In genomic region chr8:71629096-71629697, GRCm38 (mm10) we compare ENCODE assay signal across 8 mouse cellular contexts. TPM values are rescaled to one million over a fixed set of nuclear protein-coding genes. Genes with fewer than 3 reads are reported as not detected.
A peak's percentile ranks its signal among the peaks of the same experiment; 100 is the strongest.
DNase-seq lines count a peak whose midpoint lies in the region; ATAC-seq lines count a peak whose summit lies in the region.

No protein-coding gene starts in this region.

- peaks cover 26% of the 10 kb centered on the region for H3K4me1 ChIP-seq in intestine, embryonic 14.5 days (replicated peaks; ENCODE audit: control insufficient read depth, insufficient read depth, low read length)

- WGBS in intestine, embryonic 14.5 days = under 1% methylated on average over 55 of the region's 55 CpGs

- H3K9me3 ChIP-seq in intestine, embryonic 14.5 days (ENCODE audit: control insufficient read depth, low read length) = no peaks in the 10 kb centered on the region

- H3K4me3 ChIP-seq in intestine, embryonic 14.5 days (ENCODE audit: low read depth, low read length) = peak overlapping the region; percentile 51

- ATAC-seq in intestine, embryonic 14.5 days (replicated peaks; ENCODE audit: low FRiP score, low TSS enrichment, low read depth) = peak; percentile 86

- peak; percentile 98 to 99 for DNase-seq in adrenal gland, adult (ENCODE audit: inconsistent age in 2 of 2, low spot score in 1 of 2)
- DNase-seq in embryo, embryonic 10.5 days (ENCODE audit: low spot score) = peak; percentile 95
- peak; percentile 89 for DNase-seq in gastrocnemius, postnatal 14 days
- DNase-seq in intestine, embryonic 14.5 days (ENCODE audit: low spot score) = peak; percentile 96
- DNase-seq in left cerebral cortex, postnatal 14 days (ENCODE audit: low spot score in 2 of 2) = peak; percentile 88 to 94
- DNase-seq in mesoderm, embryonic 11.5 days (ENCODE audit: low read depth, low spot score) = peak; percentile 94
- DNase-seq in right cerebral cortex, postnatal 36 days (ENCODE audit: low spot score in 2 of 2) = peak; percentile 84 to 89
- DNase-seq in yolk sac, embryonic 10.5 days (ENCODE audit: low spot score) = peak; percentile 89

- peak overlapping the region; percentile 96 for H3K4me2 ChIP-seq in intestine, embryonic 14.5 days (ENCODE audit: low read length)

- peak overlapping the region; percentile 66 for H3K9ac ChIP-seq in intestine, embryonic 14.5 days (ENCODE audit: low read length)

- peaks cover 20% of the 10 kb centered on the region for H3K36me3 ChIP-seq in intestine, embryonic 14.5 days (ENCODE audit: control insufficient read depth, insufficient read depth, low read length)

- intact Hi-C loops in gastrocnemius, postnatal 14 days (cut with DNase I; ENCODE audit: low total_unique reads) = no loop called here
- intact Hi-C loops in left cerebral cortex, postnatal 14 days (cut with DNase I) = loop anchor here (1.0 kb wide), 1 partner anchor 18 kb away; no protein-coding TSS in a partner anchor

- H3K27me3 ChIP-seq in intestine, embryonic 14.5 days (replicated peaks; ENCODE audit: control insufficient read depth, insufficient read depth, low read length) = peaks cover 5% of the 10 kb centered on the region; the same call in 1 of the 2 replicates

- H3K27ac ChIP-seq in intestine, embryonic 14.5 days (ENCODE audit: low read depth) = peak overlapping the region; percentile 63

RNA-seq across cellular contexts. Expression of gene Colgalt1, which starts 18.4 kb away (rescaled TPM):
- 10 to 100 TPM; 35.6 to 39.3 TPM for total RNA-seq in gastrocnemius, postnatal 14 days (2021)
- 84.4 and 85.3 TPM in 2 replicates for polyA plus RNA-seq in intestine, embryonic 14.5 days (2014; fragmentation: Nextera tagmentation; extraction: Ambion mirVana)
- 10 to 100 TPM; 59.4 to 64.7 TPM for total RNA-seq in left cerebral cortex, postnatal 14 days (2021)

RNA-seq across cellular contexts. Expression of gene Fam129c, which starts 31.7 kb away (rescaled TPM):
- total RNA-seq in gastrocnemius, postnatal 14 days (2021) = under 1 TPM; 0.59 to 0.82 TPM
- 3.1 and 4.9 TPM in 2 replicates for polyA plus RNA-seq in intestine, embryonic 14.5 days (2014; fragmentation: Nextera tagmentation; extraction: Ambion mirVana)
- 1 to 10 TPM; 3.3 TPM for total RNA-seq in left cerebral cortex, postnatal 14 days (2021)

RNA-seq across cellular contexts. Expression of gene Pgls, which starts 37.2 kb away (rescaled TPM):
- 10 to 100 TPM; 40.5 to 43.3 TPM for total RNA-seq in gastrocnemius, postnatal 14 days (2021)
- polyA plus RNA-seq in intestine, embryonic 14.5 days (2014; fragmentation: Nextera tagmentation; extraction: Ambion mirVana) = 273 and 286 TPM in 2 replicates
- 10 to 100 TPM; 54.4 to 55.4 TPM for total RNA-seq in left cerebral cortex, postnatal 14 days (2021)

RNA-seq across cellular contexts. Expression of gene Unc13a, which starts 42.4 kb away (rescaled TPM):
- under 1 TPM; 0.18 to 0.20 TPM for total RNA-seq in gastrocnemius, postnatal 14 days (2021)
- polyA plus RNA-seq in intestine, embryonic 14.5 days (2014; fragmentation: Nextera tagmentation; extraction: Ambion mirVana) = 1.6 and 2.4 TPM in 2 replicates
- total RNA-seq in left cerebral cortex, postnatal 14 days (2021) = 100 to 1,000 TPM; 299 to 337 TPM

RNA-seq across cellular contexts. Expression of gene Jak3, which starts 46.9 kb away (rescaled TPM):
- total RNA-seq in gastrocnemius, postnatal 14 days (2021) = 1 to 10 TPM; 2.6 to 2.8 TPM
- polyA plus RNA-seq in intestine, embryonic 14.5 days (2014; fragmentation: Nextera tagmentation; extraction: Ambion mirVana) = 4.1 and 4.5 TPM in 2 replicates
- total RNA-seq in left cerebral cortex, postnatal 14 days (2021) = 1 to 10 TPM; 5.6 to 6.4 TPM

Comparison
In these comparisons a context has a peak if more than half of its experiments do, and no peak if none do; other contexts are left out.
1. Peak in every context shown above with its lines: DNase-seq, ATAC-seq, H3K4me3 ChIP-seq and H3K27ac ChIP-seq.